Mouse (Mus musculus) fat pad, adult 2 months (tissue): ENCODE measurements around the gene Cdkal1.

Experiments
- DNase-seq: peaks from one replicate; pipeline ENCODE4 v3.0.0-alpha.2; 2011; ENCODE audit warnings: low read depth, low spot score; ENCODE audit errors: extremely low read depth

Cdkal1 gene

DNA sequence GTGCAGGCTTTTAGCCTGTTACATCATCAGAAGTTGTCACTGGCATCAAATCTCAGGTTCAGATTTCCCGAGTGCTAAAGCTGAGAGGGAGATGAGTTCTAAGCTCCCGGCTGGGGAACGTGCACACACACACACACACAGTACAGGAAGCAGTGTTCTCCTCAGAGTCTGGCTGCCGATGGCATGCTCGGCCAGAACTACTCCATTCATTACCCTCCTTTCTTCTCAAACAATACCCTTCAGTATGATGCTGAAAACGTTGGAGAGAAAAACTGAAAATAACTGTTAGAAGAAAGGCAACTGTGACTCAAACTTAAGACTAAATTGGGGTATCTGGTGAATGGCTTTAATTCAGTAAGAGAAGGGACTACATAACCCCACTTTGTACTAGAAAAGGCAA is 491.5 kb downstream of the Cdkal1 start:
- no peak for DNase-seq

GRCm38 (mm10) chr13:29361842-29362241 is 493.6 kb downstream of the Cdkal1 start:
- no peak for DNase-seq

DNA sequence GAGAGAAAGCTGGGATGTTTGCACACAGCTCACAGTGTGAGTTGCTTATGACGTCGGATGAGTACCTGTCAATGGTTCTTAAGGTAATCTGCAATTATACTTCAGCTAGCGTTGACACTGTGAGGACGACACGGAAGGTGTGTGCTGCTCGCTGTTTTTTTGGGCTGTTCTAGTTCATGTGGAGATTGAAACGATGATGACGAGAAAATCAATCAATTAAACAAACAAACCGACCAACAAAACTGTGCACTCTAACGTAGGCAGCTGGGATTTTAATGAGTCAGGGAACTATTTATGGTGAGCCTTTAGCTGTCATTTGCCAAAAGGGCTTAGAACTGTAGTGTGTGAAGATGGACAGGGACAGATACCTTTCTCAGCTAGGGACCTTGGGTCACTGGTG is 494.6 kb downstream of the Cdkal1 start:
- no peak for DNase-seq

DNA sequence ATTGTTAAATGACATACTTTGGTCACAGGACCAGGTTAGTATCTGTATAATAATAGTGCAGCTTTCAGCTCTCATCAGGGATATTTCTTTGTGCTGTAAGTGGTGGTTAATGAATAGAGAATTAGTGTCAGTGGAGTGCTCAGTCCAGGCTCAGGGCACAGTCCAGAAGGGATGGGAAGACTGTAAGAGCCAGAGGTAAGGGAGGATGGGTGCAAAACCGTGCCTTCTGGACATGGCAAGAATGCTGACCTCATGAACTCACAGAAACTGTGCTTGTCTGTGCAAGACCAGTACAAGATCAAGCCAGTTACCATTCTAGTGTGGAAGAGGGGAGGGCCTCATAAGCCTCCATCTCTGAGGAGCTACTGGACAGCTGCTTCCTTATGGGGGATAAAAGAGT is 496.1 kb downstream of the Cdkal1 start:
- no peak for DNase-seq

DNA sequence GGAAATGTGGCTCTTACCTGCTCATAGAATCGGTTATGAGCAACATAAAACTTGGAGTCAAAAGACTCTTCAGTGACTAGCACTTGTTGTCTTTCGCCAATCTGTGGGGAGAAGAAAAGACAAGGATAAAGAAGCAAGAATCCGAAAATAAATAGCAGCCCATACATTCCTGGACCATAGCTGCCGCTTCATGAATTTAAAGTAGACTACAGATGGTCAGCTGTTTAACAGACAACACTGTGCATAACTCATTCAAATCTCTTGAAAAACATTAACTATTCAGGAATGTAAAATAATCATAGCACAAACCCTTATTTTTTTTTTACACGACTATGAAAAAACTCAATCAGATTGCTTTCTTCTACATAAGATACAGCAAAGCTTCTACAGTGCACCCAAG is 498.0 kb downstream of the Cdkal1 start:
- DNase-seq, result no peak

DNA sequence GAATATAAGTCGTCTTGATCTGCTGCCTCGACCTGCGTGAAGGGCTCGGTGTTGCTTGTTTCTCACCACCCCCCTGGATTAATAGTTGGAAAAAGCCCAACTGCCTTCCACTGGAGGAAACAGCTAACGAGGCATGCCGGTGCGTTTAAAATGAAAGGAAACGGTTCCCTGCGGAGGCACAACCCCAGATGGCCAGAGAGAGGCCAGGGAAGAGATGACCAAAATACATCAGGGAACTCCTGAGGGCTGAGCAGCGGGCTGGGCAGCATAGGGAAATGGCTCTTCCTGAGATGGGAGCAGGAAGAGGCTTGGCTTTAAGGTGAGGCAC is 499.4 kb downstream of the Cdkal1 start:
- DNase-seq, result no peak

- DNase-seq, result no peak
Observed at GRCm38 (mm10) chr13:29355484-29356157, 499.9 kb downstream of the Cdkal1 start.

GRCm38 (mm10) chr13:29354943-29355342 is 500.5 kb downstream of the Cdkal1 start:
- DNase-seq, result no peak

- no peak for DNase-seq
Observed at GRCm38 (mm10) chr13:29353888-29354415, 501.5 kb downstream of the Cdkal1 start.

GRCm38 (mm10) chr13:29351023-29351684 is 504.3 kb downstream of the Cdkal1 start:
- DNase-seq, result no peak

DNA sequence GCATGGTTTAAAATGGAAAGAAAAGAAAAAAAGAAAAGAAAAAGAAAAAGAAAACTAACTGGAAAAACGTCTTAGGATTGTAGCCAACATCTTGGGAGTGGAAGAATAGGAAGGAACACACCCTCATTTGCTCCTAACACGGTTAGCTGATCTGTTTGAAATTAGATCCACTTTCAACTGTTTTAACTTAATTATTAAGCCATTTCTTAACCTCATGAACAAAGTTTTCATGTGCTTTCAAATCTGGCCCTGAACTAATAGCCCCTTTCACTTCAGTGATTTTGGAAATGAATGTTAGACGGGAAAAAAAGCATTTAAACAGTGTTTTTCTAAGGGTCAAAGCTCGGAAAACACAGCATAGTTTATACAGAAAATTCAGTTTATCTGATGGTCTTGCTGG is 505.5 kb downstream of the Cdkal1 start:
- no peak for DNase-seq

GRCm38 (mm10) chr13:29349386-29349961 is 506.0 kb downstream of the Cdkal1 start:
- DNase-seq, result no peak

DNA sequence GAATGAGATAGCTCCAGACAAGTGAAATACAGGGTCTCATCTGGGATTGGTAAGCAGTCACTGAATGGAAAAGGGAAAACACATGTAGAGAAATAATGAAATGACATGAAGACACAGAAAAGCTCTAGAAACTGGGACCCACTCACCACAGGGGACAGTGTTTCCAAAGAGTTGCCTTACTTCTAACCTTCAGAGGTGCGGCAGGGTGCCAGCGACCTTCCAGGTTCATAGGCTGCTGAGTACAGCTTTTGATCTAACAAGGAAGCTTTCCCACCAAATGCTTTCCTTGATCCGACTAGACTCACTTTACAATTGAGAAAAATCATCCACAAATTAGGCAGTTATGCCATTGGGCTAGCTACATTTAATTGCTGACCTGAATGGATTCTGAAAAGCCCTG is 507.1 kb downstream of the Cdkal1 start:
- no peak for DNase-seq

DNA sequence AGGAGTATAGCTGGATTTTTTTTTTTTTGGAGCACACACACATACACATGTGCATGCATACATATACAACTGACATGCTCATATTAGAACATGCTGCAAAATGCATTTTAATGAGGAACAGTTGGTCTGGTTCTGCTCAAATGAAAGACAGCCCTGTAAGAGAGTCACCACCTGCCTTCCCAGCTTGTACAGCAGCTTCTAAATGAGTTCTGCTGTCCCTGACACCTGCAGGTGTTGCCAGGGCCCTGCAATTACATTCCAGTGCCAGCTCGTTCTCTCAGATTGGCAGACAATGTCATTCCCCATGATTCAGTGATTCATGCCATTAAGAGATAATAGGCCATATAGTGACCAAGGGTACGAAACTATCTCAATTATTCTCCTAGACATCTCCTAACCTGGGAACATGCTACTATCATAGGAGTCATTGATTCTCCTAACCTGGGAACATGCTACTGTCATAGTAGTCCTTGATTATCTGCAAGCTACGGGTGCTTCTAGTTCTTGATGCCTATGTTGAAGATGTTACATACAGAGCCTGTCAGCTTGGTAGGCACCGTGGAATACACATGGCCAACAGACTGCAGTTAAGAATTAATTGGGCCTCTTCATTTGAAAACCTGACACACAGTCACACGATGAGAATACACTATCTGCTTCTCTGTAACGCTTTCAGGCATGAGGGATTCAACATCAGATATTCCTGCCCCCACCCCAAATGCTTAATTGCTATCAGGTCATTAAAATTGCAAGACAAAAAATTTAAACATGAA is 522.6 kb downstream of the Cdkal1 start:
- DNase-seq, result no peak

DNA sequence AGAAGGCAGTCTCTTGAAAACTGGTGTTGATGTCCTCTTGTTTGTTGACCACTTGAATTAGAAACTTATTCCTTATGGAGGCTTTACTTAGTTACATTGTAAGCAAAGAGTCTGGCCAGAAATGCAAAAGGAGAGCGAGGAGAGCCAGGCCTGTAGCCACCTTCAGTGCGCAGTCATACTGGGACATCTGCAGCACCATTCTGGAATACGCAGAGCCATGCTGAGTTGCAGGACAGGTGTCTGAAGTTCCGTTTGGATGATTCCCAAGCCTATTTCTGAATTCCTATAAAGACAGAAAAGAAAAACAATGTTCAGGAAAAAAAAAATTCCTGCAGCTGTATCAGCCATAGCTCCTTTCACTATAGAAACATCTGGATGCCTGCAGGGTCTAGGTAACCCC is 529.5 kb downstream of the Cdkal1 start:
- DNase-seq, result no peak

DNA sequence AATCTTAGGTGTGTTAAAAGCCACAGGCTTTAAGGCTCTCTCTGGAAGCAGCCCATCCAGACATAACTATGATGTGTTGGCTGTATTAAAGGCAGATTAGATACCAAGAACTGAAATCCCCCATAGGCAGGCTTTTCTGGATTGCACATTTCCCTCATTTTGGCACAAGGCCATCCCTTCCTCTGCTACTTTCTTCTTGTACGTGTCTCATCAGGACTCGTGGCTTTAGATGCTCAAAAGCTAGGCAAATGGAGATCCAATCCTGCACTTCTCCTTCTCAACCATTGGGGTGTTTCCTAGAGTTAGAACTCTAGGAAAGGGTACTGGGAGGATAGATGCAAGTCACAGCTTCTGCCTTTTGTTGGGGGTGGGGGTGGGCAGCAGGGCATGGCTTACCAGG is 535.1 kb downstream of the Cdkal1 start:
- no peak for DNase-seq

GRCm38 (mm10) chr13:29317703-29318102 is 537.8 kb downstream of the Cdkal1 start:
- DNase-seq, result no peak

- DNase-seq, result no peak
Observed at GRCm38 (mm10) chr13:29316271-29316670, 539.2 kb downstream of the Cdkal1 start.

GRCm38 (mm10) chr13:29312026-29312425 is 543.4 kb downstream of the Cdkal1 start:
- DNase-seq, result no peak

GRCm38 (mm10) chr13:29307420-29307819 is 548.1 kb downstream of the Cdkal1 start:
- DNase-seq, result no peak

DNA sequence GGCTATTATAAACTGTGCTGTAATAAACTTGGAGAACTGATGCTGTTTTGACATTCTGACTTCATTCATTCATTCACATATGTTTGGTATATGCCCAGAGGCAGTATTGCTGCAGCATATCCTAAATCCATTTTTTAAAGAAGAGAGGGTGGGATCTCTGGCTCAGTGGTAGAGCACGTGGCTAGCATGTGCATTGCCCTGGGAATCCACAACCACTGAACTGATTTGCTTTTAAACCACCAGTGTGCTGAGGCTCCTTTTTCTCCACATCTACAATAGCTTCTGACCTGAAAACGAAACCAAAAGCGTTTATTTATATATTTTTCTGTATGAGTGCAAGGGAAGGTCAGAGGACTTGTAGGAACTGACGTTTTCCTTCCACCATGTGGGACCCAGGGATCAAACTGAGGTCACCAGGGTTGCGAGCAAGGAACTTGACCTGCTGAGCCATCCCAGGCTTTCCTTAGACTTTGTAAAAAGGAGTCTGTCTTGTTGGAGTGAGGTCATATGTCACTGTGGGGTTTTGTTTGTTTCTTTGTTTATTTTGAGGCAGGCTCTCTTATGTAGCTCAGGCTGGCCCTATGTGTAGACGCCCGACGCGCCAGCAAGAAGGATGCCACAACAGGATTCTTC is 562.8 kb downstream of the Cdkal1 start:
- DNase-seq, result no peak
